Mouse (Mus musculus) c-Kit-positive CD71-positive TER-119-negative erythroid progenitor cells, embryonic 14.5 days (primary cell): ENCODE results near the gene Cpn1.

Experiments
- DNase-seq: peaks from one replicate; pipeline ENCODE4 v3.0.0-alpha.2; 2013; ENCODE audit warnings: low read depth

Gene Cpn1

GRCm38 (mm10) chr19:43986069-43986794 lies at the start of gene Cpn1:
Gene Cpn1, minus strand, starts transcription at chr19:43986556.
- DNase-seq, result no peak

- DNase-seq, result no peak
Observed at GRCm38 (mm10) chr19:44033396-44033795, 47.0 kb upstream of the Cpn1 start.

GRCm38 (mm10) chr19:44032046-44032744 lies 45.8 kb upstream of the Cpn1 start:
- no peak for DNase-seq

- no peak for DNase-seq
Observed at GRCm38 (mm10) chr19:44030024-44030423, 43.7 kb upstream of the Cpn1 start.

- DNase-seq, result no peak
Observed at GRCm38 (mm10) chr19:44028972-44029371, 42.6 kb upstream of the Cpn1 start, which contains the start of gene Cyp2c23. Gene Cyp2c23, minus strand, starts transcription at chr19:44029208.

- no peak for DNase-seq
Observed at GRCm38 (mm10) chr19:44026956-44027530, 40.7 kb upstream of the Cpn1 start.

GRCm38 (mm10) chr19:44024921-44025585 lies 38.7 kb upstream of the Cpn1 start:
- no peak for DNase-seq

- peak; percentile 3 for DNase-seq
Observed at GRCm38 (mm10) chr19:44023066-44023465, 36.7 kb upstream of the Cpn1 start.

GRCm38 (mm10) chr19:44021502-44021901 lies 35.1 kb upstream of the Cpn1 start:
- no peak for DNase-seq

- no peak for DNase-seq
Observed at GRCm38 (mm10) chr19:44019739-44020138, 33.4 kb upstream of the Cpn1 start.

GRCm38 (mm10) chr19:44013862-44014261 lies 27.5 kb upstream of the Cpn1 start:
- DNase-seq, result no peak

- DNase-seq, result no peak
Observed at GRCm38 (mm10) chr19:44008784-44009183, 22.4 kb upstream of the Cpn1 start.

GRCm38 (mm10) chr19:44007186-44007585 lies 20.8 kb upstream of the Cpn1 start:
- no peak for DNase-seq

- no peak for DNase-seq
Observed at GRCm38 (mm10) chr19:44005025-44005424, 18.7 kb upstream of the Cpn1 start.

GRCm38 (mm10) chr19:44004261-44004660 lies 17.9 kb upstream of the Cpn1 start:
- no peak for DNase-seq

GRCm38 (mm10) chr19:44000720-44001119 lies 14.4 kb upstream of the Cpn1 start:
- DNase-seq, result no peak

GRCm38 (mm10) chr19:44000061-44000460 lies 13.7 kb upstream of the Cpn1 start:
- DNase-seq, result no peak

GRCm38 (mm10) chr19:43998802-43999527 lies 12.6 kb upstream of the Cpn1 start:
- no peak for DNase-seq

- no peak for DNase-seq
Observed at GRCm38 (mm10) chr19:43998101-43998500, 11.7 kb upstream of the Cpn1 start.

- no peak for DNase-seq
Observed at GRCm38 (mm10) chr19:43995427-43995826, 9.1 kb upstream of the Cpn1 start.

GRCm38 (mm10) chr19:43992464-43992863 lies 6.1 kb upstream of the Cpn1 start:
- DNase-seq, result no peak

- no peak for DNase-seq
Observed at GRCm38 (mm10) chr19:43990362-43990761, 4.0 kb upstream of the Cpn1 start.
